Mouse (Mus musculus) spleen, adult 12 weeks (tissue): ENCODE data around the gene Tanc2.

Experiments
- DNase-seq: peaks from one replicate; pipeline ENCODE4 v3.0.0; 2022; ENCODE audit warnings: low spot score

Tanc2 gene

DNA sequence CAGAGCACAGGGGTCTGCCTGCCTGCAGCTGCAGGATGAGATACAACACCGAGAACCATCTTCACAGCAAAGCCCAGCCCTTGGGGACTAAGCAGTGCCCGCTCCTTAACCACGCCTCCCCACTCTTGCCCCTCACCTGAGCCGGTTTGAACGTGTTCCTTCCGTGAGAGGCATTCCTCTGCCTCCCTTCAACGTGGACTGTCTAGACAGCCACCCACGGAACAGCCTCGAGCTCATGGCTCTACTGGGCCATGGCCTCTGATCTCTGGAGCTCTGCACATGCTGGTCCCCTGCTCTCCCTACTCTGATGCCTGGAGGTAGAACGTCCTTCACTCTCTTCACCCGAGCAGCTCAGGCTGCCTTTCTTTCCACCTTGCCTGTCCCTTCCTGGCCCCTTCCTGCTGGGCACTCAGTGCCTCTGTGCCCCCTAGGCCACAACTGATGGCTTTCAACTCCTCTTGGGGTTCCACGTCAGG lies 363.2 kb downstream of the Tanc2 start, which contains the start of gene Cyb561:
Gene Cyb561, minus strand, starts transcription at position 426 of the 476 bp plus-strand sequence.
- DNase-seq: no peak

DNA sequence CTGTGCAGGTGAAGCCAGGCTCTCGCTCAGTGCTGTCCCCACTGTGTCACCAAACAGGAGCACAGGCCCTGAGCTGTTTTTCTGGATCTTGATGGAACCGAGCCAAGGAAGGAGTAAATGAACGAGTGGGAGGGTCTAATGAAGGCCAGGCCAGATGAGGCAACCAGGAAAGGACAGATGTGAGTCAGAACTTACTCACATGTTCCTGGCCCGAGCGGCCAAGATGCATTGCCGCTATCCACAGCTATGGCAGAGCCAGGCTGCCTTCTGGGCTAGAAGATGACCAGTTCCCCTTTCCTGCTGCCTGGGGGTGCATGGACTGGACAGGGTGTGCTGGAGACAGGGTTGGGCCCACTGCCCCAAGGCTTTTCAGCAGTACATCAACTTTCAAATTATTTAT lies 363.6 kb downstream of the Tanc2 start:
- DNase-seq: no peak

DNA sequence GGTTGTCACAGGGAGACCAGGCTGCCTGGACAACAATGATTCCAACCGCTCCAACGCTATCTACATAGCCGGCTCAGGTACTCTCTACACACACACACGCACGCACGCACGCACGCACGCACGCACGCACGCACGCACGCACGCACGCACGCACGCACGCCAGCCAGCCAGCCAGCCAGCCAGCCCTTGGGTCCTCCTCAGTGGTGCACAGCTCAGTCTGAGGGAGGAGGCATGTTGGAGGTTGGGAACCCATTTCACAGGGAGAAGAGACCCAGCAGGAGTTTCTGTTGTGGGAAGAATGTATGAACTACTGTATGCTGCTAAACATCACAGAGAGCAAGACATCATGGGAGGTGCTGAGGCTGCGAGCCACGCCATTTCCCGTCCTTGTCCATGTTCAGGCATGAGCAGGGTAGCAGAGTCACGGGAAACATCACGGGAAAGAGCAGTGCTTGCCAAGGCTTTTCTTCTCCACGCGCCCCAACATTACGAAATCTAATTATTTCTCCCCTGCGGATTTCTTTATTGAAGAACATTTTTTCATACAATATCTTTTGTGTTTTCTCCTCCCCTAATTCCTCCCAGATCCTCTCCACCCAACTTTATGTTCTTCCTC lies 366.1 kb downstream of the Tanc2 start:
- DNase-seq: no peak

GRCm38 (mm10) chr11:105957501-105957900 lies 367.7 kb downstream of the Tanc2 start:
- no peak for DNase-seq

GRCm38 (mm10) chr11:105958566-105958965 lies 368.8 kb downstream of the Tanc2 start:
- no peak for DNase-seq

- DNase-seq: no peak
Measured at GRCm38 (mm10) chr11:105959355-105959754, 369.6 kb downstream of the Tanc2 start.

DNA sequence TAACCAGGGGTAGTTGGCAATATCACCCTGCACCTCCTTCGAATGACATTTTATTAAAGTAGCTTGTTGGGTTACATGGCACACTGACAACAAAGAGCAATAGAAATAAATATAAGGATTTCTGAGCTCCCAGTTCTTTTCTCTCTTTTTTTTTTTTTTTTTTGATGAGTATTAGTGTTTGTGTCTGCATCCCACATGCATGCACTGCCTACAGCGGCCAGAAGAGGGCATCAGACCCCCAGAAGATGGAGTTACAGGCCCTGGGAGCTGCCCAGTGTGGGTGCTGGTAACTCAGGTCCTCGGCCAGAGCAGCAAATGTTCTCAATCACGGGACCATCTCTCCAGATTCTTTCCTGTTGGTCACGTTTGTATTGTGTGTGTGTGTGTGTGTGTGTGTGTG lies 374.9 kb downstream of the Tanc2 start:
- DNase-seq: no peak

GRCm38 (mm10) chr11:105966288-105966687 lies 376.5 kb downstream of the Tanc2 start:
- no peak for DNase-seq

DNA sequence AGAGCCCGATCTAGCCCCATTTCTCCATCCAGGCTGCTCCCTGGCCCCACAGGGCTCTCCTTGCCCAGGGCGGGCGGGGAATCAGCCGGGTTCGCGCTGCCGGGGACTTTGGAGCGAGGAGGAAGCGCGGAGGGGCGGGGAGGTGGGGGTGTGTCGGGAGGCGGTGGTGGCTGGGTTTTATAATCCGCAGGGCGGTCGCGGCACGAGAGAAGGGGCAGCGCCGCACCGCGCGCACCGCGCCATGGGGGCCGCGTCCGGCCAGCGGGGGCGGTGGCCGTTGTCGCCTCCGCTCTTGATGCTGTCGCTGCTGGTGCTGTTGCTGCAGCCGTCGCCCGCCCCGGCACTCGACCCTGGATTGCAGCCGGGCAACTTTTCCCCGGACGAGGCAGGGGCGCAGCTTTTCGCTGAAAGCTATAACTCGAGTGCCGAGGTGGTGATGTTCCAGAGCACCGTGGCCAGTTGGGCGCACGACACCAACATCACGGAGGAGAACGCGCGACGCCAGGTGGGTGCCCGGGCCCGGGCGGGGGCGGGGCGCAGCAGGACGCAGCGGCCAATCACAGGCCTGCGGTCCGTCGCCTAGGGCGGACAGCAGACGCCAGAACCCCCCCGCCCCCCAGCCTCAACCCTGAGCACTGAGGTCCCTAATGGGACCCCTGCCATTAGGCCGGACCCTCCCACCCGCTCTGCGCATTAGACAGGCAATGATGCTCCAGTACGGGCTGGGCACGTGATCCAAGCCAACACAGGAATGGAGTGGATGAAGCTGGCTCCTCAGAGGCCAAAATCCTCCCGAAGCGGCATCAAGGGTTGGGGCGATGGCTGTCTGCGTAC lies 378.2 kb downstream of the Tanc2 start, which contains the start of gene Ace:
Gene Ace, plus strand, starts transcription at position 205 of the 834 bp plus-strand sequence.
- no peak for DNase-seq

- DNase-seq: no peak
Measured at GRCm38 (mm10) chr11:105968948-105969347, 379.2 kb downstream of the Tanc2 start.

DNA sequence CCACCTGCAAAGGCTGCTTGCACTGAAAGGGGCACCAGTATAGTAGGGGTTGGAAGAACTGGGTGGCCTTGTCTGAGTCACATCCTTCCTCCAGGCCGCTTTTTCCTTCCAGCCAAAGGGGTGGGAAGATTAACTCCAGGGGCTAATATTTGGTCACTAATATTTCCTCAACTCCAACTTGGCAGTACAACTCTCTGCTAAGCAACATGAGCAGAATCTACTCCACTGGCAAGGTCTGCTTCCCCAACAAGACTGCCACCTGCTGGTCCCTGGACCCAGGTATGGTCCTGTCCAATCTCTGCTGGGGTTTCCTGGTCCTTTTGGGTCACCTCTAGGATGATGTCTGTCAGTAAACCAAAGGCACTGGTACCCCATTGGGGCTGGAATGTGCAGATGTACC lies 379.7 kb downstream of the Tanc2 start:
- DNase-seq: no peak

GRCm38 (mm10) chr11:105974593-105974992 lies 384.8 kb downstream of the Tanc2 start:
- no peak for DNase-seq

GRCm38 (mm10) chr11:105975050-105975449 lies 385.3 kb downstream of the Tanc2 start:
- no peak for DNase-seq

- DNase-seq: no peak
Measured at GRCm38 (mm10) chr11:105975636-105976035, 385.9 kb downstream of the Tanc2 start.

GRCm38 (mm10) chr11:105978232-105978631 lies 388.4 kb downstream of the Tanc2 start:
- DNase-seq: no peak

GRCm38 (mm10) chr11:105978634-105979033 lies 388.8 kb downstream of the Tanc2 start:
- no peak for DNase-seq
